Mouse (Mus musculus): ENCODE data around the gene Zbtb42.

The Zbtb42 gene

DNA sequence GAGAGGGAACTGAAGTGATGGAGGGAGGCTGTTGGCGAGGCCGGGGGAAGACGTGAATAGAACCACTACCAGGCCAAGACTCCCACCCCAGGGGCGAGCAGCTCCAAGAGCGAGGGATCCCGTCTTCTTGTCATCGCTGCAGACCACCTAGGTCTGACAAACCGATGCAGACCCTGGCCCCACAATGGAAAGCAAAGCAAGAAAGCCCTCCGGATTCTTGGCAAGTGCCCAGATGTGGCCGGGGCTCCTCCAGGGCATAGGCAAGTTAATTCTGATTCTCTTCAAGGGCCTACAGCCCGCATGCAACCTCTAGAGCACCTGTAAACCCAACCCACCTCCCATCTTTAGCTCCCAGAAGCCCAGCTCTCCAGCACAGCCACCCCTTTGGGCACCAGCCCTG is 15.3 kb upstream of the Zbtb42 start:
- no peak for DNase-seq

DNA sequence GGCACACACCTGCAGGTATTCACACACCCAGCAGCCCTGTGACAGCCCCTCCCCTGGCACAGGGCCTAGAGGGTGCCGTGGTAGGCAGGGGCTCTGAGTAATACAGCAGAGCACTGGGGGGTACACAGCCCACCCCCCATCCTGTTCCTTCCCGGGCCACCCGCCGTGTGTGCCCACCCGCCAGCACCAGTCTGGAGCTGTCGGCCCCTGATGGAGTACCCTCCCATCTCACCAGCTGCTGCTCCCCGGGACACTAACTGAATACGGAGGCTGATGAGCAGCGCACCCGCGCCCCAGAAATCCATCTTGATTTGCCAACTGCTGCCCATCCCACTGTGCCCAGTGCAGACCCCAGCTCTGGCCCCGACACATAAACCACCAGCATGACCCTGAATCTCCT is 14.9 kb upstream of the Zbtb42 start:
- no peak for DNase-seq

DNA sequence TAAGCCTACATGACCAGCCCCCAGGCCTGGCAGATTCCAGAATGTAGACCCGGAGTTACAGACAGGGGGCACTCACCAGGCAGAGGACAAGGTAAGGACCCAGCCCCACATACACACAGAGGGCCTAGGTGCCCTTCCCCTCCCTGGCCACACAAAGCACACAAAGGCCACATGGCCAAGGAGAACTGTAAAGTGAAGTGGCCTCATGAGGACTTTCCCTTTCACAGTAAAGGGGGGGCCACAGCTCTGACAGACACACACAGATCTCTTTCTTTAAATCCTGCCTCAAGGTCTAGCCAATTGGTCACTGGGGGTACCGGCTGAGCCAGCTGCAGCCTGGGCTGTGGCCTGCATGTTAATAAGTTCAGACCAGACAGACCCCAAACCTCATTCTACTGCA is 14.5 kb upstream of the Zbtb42 start:
- DNase-seq: no peak

DNA sequence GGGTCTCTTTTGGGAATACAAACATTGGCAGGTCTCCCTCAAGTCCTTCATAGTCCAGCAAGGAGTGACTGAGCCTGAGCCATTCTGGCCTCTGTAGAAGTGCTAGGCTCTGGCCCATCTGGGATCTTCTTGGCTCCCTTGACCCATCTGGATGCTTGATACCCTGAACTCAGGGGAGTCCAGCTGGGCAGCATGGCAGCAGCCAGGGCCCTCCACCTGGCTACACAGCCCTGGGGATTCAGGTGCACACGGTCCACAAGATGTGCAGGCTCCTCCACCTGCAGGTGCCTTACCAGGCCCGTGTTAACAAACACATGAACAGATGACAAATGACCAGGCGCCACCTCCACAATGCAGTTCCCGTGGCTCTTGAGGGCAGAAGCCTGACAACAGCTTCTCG is 14.0 kb upstream of the Zbtb42 start:
- no peak for DNase-seq

DNA sequence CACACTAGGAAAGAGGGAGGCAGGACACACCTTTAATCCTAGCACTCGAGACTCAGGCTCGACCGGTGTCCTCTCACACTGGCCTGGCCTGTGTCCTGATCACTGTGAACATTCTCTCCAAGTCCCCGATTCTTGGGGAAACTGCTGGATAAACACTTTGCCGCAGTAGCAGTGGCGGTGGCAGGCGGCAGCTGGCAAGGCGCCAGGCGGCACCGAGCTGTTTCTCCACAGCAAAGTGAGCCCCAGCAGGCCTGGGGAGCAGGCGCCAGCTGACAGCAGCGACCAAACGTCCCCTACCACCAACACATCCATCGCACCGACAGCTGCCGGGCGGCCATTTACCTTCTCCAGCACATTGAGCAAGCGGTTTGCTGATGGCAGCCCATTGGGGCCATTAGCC is 13.2 kb upstream of the Zbtb42 start:
- DNase-seq: peak; percentile 63

DNA sequence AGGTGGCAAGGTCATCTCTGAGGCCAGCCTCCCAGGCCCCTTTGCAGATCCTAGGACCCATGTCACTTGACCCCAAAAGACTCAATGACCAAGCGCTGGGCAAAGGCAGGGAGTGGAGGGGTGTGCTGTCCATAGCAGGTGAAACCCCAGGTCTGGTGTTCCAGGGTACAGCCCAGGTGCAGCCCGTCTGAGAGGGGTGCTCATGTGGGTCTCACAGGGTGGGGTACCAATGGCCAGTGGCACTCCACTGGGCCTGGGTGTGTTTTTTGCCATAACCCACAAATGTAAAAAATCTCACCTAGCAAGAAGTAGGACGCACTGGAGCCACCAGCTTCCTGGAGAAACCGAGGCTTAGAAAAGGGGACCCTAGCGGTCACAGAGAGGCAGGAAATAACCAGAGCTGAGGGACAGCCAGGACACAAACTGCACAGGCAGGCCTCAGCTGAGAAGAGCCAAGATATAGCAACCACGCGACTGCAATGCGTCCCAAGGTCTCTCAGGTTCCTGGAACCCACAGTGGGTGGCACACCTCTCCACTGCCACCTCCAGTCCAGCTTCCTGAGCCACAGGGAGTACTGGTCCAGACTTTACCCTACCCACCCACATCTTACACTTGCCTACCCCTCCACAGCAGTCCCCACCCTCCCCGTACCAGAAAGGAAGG is 12.6 kb upstream of the Zbtb42 start:
- no peak for DNase-seq

DNA sequence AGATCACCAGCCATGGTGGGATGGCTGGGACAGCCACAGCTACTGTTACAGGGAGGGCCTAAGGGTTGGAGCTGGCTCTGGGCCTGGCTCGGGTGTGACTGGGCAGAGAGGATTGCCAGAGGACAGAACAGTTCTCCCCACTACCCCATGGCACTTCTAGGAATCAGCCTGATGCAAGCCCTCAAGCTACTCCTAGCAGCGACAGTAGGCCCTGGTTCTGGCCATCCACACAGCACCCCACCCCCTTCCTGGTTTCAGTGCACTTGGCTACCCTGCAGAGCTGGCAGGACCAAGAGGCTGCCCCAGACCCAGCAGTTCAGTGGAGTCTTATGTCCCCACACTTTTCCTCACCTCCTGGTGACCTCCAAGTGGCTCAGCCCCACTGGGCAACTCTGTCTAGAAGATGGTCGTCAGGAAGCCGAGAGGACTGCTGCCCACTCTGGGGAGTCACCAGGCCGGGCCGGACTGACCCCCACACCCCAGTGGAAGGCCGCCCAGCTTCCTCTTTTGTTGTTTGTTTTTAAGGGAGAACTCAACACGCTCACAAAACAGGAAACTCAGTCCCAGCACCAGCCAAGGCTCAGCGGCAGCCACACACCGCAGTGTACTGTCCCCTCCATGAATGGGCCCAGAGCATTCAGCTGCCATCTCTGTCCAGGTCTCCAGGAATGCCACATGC is 10.9 kb upstream of the Zbtb42 start:
- no peak for DNase-seq

DNA sequence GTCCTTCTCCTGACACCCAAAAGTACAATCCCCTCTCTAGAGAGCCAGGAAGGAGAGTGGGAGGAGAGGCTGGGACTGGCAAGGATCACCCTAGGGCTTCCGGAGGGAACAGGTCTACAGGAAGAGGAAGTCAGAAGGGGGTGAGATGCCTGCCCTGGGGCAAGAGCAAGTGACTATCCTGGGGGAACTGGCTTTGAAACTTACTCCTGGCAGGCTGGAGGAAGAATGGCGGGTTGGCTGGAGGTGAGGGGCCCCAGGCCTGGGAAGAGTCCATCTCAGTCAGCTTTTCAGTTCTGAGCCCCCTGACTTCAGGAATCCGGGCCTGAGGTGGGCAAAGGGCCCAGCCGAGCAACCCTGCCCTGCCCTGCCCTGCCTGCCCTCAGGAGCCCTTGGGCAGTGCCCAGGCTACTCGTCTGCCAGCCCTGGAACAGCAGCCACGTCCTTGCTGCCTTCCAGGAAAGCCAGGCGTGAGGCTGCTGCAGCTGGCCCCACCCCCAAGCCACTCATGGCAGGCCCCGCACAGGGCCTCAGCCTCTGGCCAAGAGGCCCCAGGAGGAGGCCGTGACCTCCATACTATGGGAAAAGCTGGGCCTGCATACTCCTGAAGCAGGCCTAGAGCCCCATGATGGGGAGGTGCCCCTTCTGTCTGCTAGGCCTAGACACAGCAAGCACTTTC is 7.8 kb upstream of the Zbtb42 start:
- peak; percentile 33 for DNase-seq

DNA sequence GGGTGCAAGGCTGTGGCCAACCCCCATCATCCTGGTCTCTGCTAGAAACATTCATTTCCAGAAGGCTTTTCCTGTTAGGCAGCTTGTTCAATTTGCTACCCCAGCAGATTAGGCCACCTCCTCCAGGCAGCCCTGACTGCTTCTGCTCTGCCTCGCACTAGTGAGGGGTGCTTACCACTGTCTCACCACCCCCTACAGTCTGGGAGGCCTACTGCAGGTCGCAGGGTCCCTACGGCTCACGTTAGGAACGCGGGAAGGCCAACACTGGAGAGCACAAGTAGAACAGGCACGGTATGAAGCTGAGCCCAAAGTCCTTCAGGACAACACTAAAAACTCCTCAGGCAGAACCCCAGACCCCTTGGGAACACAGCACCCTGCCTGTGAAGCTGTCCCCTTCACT is 6.7 kb upstream of the Zbtb42 start:
- DNase-seq: no peak

DNA sequence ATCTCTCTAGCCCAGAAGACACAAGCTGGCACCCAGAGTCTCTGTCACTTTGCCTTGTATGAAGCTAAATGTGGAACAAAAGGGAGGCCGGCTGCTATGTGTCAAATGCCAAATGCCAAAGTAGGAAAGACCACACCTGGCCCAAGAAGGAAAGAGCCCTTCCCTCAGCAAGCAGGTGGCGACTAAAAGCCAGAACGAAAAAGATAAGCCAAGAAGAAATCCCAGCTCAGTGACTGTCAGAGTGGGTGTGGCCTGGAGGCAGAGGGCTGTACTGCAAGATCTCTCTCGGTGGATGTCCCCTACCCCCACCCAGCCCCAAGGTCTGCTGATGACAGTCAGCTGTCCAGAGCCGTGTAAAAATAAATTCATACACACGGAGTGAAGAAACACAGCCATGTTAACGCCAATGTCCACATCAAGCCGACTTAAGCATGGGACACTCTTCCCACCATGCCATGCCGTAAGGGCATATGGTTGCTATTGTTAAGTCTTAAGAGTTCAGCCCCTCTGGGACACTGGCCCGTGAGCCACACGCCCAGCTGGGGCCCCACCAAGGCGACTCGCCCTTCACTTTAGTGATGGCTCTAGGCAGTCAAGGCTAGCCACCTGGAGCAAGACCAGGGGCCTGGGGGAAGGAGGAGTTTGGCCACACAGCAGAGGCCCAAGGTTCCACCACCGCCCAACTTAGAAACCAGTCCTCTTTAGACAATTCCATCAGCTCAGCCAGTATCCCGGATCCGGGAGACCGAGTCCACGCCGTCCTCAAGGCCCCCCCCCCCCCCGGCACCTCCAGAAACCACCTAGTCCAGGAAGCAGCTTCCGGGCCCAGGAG is 5.7 kb upstream of the Zbtb42 start:
- DNase-seq: no peak

DNA sequence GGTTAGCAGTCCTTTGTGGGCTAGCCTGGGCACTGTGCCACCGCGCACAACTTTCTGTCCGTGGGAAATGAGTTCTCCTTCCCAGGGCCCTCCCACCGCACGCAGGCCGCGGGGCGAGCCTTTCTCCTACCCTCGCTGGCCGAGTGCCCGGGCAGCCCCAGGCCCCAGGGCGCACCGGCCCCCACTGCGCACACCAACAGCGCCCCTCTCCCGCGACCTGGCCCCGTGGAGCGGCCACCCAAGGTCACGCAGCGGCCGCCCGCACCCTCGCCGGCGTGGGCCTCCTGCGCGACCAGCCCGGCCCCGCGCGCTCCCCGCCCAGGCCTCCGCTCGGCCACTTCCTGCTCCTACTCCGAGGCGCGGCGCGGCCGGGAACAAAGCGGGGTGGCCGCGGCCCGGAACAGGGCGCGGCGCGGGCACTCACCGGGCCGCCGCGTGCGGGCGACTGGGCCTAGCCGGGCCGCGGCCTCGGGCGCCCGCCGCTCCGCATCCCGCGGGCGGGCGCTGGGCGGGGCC is 5.0 kb upstream of the Zbtb42 start:
- peak; percentile 52 for DNase-seq

DNA sequence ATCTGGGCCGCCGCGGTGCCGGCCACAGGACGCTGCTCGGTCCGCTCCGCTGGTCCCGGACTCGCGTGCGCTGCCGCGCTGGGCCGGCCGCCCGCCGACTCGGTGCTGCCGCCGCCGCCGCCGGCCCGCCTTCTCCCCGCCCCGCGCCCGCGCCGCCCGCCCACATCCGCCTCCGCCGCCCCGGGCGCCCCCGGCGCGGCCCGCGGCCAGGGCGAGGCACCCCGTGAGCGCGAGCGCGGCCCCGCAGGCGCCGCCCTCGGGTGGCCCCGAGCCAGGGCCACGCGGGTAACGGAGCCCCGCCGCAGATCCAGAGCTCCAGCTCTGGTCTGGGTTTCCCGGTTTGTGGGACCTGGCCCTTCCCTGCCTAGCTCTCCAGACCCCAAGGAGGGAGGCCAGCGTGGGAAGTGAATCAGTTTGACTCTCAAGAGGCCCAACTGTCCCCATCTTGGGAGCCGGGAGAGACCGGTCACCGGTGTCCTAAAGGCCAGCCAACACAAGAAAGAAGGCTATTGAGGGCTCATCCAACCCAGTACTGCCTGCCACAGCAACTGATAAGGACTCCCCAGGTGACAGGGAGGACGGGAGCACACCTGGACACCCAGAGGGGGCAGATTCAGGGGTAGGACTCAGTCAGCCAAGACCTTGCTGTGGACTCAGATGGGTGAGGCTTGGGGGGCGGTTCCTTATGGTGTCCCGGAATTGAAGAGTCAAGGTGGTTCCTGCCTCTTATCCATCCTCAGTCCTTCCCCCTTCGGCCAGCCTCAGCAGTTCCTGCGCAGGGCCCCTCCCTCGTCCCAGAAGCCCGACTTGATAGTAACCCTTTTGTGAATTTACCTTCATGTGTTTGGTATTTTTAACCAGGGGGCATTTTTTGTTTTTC is 4.3 kb upstream of the Zbtb42 start, which contains the start of gene Akt1:
Gene Akt1 (minus strand): TSS at position 753 of the 880 bp plus-strand sequence.
- peak; percentile 73 for DNase-seq

DNA sequence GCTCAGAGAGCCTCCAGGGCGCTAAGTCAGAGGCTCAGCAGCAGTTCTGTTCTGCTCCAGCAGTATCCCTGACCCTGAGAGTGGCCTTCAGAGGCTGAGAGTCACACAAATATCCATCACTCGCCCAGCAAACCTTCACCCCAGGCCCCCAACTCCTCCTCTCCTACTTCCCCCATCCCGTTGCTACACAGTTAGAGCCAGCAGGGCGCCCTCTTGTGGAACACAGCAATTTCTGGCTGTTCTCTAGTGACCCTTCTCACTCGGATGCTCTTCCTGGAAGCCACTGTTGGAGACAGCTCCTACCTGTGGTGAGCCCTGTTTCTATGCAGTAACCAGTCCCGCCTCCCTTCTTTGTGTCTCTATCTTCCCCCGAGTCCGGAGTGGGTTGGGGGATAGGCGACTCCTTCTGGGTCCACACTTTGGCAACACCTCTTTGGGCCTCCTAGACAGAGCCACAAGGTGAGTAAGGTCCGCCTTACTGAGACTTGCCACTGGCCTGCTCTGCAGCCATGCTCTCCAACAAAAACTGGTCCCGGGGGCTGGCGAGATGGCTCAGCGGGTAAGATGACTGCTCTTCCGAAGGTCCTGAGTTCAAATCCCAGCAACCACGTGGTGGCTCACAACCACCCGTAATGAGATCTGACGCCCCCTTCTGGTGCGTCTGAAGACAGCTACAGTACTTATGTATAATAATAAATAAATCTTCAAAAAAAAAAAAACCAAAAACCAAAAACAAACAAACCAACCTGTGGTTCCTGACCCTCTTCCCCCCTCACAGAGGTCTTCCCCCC is 3.2 kb upstream of the Zbtb42 start:
- peak; percentile 88 for DNase-seq

DNA sequence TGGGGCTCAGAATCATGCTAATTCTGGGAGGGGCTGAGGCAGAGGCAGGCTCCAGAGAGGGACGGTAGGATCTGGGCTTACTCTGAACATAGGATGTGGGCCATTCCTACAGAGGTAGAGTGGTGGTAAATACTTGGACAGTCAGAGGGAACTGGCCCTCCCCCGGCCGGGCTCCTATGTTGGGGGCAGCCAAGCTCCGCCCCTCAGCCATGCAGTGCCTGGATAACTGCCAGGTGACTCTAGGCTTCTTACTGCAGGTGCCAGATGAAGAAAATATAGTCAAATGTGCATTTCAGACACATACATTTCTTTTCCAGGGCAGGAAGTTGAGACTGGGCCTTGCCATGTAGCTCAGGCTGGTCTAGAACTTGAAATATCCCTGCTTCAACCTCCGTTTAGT is 1.6 kb upstream of the Zbtb42 start:
- DNase-seq: no peak

DNA sequence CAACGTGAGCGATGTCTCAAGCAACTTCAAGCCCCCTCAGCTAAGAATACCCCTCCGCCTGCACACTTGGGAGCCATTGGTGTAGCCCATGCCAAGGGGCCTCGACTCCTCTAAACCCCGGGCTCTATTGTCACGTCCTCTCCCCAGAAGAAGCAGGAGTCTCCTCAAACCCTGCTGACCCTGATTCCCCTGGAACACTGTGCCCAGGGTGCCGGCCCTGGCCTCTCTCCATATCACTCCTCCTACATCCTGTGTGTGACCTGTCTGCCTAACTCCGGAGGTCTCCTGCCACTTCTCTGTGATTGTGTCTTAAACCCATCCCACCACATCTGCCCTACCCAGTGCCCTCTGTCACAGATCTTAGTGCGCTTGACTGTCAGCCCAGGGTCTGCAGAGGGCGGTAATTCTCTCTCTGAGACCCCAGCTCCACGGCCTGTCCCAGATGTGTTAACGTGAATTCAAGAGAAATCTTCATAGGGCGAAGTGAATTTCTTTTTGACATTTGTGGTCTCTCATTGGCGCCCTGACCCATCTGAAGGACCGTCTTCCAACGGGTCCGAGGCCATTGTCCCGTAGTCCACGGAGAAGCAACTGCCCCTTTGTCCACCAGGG is 579 bp upstream of the Zbtb42 start:
- DNase-seq: no peak

DNA sequence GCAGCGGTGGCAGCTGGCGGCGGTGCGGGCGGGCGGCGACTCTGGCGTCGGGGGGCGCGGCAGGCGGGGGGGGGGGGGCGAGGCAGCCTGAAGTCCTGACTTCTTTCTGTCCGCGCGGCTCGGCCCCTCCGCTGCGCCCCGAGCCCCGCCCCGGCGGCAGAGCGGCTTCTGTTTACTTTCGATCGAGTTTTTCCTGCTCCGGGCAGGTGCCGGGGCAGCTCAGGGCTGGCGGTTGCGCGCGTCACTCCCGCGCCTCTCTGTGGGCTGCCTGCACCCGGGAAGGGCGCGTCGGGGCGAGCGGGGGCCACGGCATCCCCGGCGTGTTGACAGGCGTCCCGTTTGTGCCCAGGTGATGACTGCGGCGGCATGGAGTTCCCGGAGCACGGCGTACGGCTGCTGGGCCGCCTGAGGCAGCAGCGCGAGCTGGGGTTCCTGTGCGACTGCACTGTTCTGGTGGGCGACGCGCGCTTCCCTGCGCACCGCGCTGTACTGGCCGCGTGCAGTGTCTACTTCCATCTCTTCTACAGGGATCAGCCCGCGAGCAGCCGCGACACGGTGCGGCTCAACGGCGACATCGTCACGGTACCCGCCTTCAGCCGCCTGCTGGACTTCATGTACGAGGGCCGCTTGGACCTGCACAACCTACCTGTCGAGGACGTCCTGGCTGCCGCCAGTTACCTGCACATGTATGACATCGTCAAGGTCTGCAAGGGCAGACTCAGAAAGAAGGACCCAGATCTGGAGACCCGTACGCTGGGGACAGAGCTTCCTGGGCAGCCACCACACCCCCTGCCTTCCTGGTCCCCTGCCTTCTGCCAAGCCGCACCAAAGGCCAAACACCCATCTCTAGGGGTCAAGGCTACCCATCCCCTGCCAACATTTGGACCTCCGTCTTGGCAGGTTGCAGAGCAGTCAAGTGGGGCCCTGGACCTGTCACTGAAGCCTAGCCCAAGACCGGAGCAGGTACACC is 684 bp downstream of the Zbtb42 start:
- peak; percentile 48 for DNase-seq

DNA sequence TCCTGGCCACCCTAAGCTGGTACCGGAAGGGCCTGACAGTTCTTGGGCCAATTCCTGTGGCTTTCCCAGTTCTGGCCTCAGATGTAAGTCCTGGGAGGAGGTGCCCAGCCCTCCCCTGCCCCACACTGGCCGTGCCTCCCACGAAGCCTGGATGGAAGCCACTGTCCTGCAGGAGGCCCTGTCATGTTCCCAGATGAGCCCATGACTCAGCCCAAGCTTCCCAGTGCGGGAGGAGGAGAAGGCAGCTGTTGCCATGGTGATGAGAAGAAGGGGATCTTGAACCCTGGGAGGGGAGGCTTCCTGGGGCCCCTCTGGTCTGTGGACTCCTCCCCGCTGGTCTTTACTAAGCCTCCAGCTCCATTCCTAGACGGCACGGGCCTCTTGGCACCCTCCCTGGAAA is 4.7 kb downstream of the Zbtb42 start:
- no peak for DNase-seq

DNA sequence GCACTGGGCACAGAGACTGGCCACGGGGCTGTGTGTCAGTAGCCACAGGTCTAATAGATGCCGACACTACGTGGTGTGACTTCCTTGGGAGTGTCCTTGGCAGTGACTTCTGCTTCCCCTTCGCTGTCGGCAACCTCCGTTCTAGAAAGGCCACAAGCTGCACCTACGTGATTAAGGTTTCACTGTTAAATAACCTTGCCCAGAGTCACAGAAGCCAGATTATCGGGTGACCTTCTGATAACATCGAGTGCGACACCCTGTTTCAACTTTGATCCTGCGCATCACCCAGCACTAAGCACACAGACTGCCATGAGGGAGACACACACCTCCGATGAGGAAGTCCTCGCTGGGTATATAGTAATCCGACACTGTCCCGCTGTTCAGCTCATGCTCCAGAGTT is 9.8 kb downstream of the Zbtb42 start:
- no peak for DNase-seq

All from kidney, adult 18-20 months (tissue).